Mouse (Mus musculus) left cerebral cortex, postnatal 10 days (tissue): ENCODE data around the gene Alk. TPM values are rescaled to one million over a fixed set of nuclear protein-coding genes. Genes with fewer than 3 reads are reported as not detected.

ENCODE experiments used
- DNase-seq, 2 experiments: peaks; one replicate each; pipeline ENCODE4 v3.0.0; 2021 to 2022; ENCODE audit warnings: low spot score in 2 of 2, mixed read lengths in 1 of 2; ENCODE audit errors: extremely low spot score in 1 of 2
- intact Hi-C: fragments of 180-260 bp; cut with DNase I; formaldehyde crosslinking; loops from one replicate; pipeline ENCODE4 v1.15.1; 2025
- total RNA-seq, 2 experiments: library from RNA; stranded (reverse); gene quantifications; 2 replicates each; pipeline ENCODE4 v1.2.3; 2021

Alk gene
- total RNA-seq, 2 experiments from 2014 or later: 8.3 to 9.1 TPM

DNA sequence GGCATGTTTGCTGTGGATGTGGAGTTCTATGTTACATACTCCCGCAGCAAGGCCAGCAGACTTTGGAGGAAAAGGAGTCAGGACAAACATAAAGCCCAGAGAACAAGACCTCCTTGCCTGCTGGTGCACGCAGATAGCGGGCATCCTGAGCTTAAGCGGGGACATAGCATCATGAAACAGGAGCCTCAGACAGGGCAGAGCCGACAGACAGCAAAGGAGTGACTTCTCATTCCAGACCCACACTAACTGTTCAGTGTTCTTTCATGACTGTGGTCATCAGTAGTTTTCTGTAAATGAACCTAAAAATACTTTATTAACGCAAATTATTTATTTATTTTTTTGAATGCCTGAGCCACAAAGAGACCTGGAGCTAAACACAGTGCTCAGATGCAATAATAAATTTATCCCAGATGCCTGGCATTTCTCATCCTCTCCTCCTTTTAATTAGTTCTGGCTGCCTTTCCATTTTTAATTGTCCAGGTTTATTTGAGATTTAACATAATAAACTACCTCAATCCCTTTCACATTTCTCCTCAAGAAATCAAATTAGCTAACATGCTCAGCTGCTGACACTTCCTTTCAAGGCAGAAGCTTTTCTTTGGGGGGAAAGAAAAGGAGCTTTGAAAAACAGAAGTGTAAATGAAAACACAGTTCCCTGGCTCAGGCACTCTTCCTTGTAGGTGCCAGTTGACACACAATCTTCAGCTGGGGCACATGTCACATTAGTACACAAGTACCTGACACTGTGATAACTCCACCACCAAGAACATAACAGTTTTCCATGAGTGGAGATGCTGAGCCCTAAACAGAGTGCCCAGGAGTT lies 311.8 kb downstream of the Alk start:
- DNase-seq: no peak
- intact Hi-C loops: no loop called here

DNA sequence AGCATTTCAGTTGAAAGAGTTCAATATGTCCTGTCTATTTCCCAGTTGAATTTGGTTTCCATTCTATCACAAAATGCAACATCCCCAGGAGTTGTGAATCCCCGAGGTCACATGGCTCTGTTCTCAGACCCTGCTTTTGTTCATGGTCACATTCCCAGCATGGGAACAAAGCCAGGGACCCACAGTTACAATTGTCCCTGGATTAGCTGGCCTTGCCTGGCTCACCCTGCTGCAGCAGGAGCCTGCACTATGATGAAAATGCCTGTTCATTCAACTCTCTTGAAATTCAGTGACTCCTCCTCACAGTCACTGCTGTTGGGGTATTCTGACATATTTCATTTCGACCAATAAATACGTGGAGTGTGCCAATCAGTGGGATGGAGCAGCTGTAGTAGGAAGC lies 318.5 kb downstream of the Alk start:
- DNase-seq: no peak
- intact Hi-C loops: no loop called here

DNA sequence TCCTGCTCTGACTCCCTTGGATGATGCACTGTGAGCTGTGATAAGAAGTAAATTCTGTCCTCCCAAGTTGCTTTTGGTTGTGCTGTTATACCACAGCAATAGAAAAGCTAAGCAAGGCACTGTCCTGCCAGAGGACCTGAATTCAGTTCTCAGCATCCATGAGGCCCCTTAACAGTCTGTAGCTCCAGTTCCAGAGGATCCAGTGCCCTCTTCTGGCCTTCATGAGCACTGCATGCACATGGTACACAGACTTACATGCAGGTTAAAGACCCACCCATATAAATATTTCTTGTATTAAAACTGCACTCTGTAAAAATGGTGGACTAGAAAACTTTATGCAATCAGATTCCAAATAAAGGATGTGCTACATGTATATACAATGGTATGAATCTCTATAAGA lies 326.1 kb downstream of the Alk start:
- no peak for DNase-seq
- intact Hi-C loops: no loop called here

DNA sequence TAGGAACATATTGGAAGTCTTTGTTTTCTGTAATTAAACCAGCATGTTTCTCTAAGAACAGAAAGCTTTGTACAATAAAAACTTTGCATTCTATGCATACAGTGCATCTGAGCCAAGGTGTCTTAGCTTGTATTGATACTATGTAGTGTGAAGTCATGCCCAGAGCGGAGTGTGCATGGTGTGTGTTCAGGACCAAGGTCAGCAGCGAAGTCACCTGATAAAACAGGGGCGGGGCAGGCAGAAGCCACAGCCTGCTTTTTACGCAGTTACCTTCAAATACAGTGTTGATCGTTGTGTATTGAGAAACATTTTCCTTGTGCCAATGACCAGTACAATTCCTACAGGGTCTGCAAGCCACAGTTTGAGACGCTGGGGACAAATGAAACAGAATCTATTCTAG lies 327.6 kb downstream of the Alk start:
- intact Hi-C loops: no loop called here
- DNase-seq: no peak

DNA sequence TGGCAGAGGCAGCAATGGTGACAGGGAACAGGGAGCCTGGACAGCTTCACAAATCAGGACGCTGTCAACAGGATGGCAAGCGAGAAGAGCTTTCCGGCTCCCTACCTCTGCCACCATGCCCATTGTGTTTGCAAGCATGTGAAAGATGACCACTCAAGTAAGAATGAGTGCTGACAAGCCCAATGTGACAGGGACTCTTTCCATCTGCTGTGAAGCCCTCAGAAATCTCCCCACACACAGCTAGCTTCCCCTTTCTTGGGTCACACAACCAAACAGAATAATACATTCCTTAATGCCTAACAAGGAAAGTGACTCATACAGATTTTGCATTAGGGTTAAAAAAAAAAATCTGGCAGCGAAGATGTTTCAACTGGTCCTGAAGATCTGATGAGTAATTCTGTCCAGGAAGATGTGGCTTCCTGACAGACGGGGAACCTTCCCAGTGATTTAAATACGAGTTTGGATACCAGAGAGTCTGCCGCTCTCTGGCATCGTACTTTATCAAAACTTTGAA lies 329.0 kb downstream of the Alk start:
- no peak for DNase-seq
- intact Hi-C loops: no loop called here

DNA sequence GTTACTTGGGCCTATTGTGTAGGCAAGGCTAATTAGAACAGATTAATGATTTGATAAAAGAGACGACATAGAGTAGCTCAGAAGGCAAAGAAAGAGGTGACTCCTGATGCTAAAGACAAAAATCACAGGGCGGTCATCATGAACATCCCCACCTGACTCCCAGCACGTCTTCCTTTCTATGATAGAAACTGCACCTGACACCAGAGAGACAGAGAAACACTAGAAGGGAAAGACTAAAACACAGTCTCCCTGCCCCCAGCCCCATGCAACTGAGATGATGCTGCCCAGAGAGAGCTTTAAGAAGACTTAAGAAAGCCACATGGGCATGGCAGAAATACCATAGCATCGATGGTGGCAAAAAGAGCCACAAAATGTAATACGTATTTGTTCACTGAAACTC lies 330.2 kb downstream of the Alk start:
- DNase-seq: no peak
- intact Hi-C loops: no loop called here

DNA sequence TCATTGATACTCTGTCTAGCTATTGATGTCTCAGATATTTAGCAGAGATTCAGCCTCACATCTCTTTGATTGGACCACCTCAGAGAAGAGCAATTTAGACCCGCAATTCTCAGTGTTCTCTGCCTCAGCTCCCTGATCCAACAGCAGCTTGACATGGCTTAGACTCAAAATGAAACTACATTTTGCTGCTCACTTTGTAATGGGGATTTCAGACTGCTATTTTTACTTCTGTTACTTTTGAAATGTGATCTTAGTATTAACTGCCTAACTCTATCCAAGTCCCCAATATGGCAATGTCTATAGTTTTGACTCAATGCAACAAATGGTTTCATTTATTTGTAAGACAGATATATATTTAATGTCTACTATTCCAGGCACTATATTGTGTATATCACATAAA lies 332.8 kb downstream of the Alk start:
- DNase-seq: no peak
- intact Hi-C loops: no loop called here

DNA sequence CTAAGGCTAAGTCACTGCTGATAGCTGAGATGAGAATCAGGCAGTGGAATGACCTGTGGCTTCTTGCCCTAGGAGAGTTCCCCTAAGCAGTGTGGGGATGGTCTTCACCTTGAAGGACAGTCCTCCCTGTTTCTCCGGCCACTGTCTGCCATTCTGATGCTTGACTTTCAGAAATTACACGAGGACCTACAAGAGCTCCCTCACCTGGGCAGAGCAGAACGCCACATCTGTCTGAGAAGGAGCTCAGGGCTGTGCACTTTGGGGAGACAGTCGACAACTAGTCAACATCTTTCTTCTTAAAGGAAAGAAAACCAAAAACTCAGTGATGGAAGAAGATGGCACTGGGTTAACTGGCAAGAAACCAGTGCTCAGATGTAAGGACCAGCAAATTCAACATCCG lies 335.9 kb downstream of the Alk start:
- intact Hi-C loops: no loop called here
- no peak for DNase-seq

DNA sequence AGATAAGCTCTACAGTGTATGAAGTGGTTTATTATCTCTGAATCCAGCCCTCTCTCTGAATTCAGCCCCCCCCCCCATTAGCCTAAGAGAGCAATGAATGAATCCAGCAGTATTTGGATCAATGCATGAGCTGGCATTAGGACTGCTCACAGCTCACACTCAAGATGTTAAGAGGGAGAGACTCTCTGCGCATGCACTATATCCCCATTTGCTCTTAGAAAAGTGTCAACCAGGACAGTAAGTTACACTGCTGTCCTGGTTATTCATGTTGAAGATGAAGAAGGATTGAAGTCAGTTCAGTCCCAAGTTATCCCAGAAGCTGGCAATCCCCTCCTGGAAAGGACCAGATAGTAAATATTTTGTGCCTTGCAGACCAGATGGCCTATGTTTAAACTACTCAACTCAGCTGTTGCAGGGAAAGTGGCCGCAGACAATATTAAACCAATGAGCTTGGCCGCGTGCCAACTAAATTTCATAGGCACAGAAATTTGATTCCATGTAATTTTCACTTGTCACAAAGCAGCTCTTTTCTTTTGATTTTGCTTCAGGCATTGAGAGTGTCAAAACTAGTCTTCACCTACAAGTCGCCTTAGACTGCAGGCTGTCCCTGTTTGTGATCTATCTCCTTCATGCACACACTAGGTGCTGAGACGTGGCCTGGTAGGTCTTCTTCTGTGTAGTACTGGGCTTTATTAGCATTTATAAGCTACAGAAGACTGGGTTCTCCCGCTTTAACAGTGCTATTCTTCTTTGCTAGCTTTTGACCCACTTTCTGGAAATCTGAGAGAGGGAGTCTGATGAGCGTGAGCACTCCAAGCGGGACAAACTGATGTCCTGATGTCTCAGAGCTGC lies 339.0 kb downstream of the Alk start:
- intact Hi-C loops: no loop called here
- peak; percentile 16 to 31 for DNase-seq

DNA sequence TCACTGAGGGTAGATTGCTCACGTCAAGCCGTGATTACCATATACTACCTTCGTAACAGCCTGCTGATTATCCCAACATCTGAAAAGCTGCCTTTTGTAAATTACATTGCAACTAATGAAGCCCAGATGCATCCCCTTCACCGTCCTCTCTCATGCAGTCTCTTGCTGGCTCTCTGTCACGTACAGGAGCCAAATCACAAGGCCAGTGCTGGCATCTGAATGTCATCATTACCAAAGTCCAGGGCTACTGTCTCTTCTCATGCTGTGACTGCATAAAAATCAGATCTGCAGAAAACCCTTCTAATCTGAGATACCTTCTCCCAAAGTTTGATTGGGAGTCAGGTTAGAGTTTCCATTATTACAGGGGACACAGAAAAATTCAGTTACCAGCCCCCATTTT lies 351.0 kb downstream of the Alk start:
- no peak for DNase-seq
- intact Hi-C loops: no loop called here

DNA sequence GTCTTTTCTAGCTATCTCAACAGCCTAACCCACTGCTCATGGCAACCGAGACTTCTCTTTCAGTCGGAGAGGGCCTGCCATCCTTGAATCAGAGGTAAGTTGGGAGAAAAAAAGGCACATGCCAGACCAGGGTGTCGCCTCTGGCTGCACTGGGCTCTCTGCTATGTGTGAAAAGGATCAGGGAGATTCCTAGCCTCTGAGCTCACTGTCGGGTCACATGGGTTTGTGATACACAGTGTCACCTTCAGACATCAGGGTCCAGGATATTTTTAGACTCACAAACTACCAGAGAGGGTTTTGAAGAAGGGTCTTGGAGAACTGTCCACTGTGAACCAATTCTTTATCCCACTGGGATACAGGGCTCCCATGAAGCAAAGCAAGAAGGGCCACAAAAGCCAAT lies 352.9 kb downstream of the Alk start:
- no peak for DNase-seq
- intact Hi-C loops: no loop called here

DNA sequence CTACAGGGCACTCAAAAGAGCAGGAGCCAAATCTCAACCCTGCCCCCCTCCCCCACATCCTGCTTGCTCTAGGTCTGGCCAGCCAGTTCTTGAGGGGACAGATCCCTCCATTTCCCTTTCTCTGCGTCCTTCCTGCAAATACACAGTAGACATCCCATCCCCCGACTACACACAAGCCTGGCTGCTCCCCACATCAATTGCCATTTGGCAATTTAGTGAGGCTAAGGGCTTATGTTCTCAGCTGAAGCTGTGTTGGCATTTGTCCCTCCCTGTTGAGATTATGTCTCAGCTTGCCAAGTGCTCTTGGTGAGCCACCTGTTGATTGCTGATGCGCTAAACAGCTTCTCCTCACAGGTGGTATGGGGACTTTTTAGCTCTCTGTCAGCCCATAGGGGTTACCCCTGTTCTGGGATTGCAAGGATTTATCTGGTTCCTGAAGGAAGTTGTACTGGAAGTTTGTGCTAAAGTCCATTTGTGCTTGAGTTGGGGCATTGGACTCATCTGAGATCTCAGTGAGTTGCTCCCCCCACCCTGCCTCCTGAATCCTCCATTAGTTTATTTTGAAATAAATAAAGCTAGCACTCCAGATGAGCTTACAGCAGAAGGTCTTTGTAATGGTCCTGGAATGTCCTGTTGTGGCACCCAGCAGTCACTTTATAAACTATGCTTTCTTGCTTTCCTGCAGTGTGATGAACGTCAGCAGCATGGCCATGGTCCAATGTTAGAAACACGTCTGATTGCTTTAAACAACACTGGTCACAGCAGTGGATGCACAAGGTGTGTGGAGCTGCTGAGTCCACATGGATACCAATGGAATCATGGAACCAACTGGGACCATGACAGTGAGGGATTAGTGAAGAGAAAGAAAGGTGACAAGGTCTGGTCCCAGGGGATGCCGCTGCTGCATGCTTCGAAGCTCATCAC lies 353.7 kb downstream of the Alk start:
- DNase-seq: no peak
- intact Hi-C loops: no loop called here

DNA sequence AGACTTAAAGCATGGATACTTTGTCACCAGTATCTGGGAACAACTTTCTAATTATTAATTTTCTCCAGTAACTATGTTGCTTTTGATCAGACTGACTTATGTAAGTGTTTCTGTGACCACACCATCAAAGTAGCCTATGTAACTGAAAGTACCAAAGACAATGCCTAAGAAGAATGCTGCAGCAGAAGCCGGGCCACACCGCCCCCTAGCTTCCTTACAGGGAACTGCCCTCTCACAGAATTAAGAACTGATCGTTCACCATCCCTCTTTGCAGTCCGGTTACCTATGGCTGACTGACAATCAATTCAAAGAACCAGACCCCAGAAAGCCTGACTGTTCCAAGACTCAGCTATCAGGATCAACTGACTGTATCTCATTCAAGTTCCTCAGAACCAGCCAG lies 362.4 kb downstream of the Alk start:
- DNase-seq: no peak
- intact Hi-C loops: loop anchor here (2.0 kb wide), 1 partner anchor 277 kb away; no protein-coding TSS in a partner anchor

DNA sequence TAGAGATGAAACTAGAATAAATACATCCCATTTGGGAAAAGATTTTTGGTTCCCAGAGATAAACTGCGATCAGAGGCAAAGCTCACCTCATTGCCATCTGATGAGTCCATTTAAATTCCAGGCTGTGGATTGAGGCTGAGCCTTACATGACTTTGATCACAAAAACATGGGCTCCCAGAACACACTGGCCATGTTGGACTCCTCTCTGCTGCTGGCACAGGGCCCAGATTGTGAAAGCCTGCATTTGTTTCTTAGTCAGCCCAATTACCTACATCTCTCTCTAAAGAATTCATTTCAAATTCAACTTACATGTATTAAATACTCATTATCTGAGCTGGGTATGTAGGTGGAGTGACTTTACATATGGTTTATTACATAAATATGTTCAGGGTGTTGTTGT lies 367.1 kb downstream of the Alk start:
- intact Hi-C loops: no loop called here
- peak; percentile 10 to 34 for DNase-seq

DNA sequence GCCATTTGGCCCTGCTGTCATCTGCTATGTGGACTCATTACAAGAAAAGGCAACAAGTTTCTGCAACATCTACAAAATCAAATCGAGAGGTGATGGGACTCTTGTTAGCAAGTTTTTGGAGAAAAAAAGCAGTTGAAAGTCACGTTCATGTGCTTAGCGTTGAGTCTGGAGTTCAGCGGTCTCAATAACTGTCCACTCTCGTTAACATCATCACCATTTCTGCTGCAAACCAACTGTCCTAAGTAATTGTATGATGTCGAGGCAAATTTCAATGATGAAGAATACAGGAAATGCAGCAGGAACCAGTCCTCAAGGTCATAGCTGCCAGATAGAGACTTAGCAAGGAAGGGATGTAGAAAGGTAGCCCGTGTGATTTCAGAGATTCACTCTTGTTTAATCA lies 373.5 kb downstream of the Alk start:
- intact Hi-C loops: no loop called here
- no peak for DNase-seq

DNA sequence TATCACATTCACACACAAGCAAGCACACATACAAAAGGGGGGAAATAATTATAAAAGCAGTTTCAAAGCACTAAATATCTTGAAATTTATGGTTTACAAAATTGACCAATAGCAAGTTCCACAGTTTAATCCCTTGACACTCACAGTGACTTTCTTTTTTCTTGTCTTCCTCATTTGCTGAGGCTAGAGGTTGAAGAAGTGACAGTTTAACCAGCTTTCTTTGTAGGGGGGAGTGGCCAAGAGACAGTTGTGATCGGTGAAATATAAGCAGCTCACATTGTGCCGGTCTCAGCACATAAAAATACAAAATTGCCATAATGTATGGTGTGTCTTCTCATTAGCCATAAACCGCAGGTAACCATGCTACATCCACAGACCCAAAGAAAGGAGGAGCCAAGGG lies 385.6 kb downstream of the Alk start:
- DNase-seq: no peak
- intact Hi-C loops: no loop called here

DNA sequence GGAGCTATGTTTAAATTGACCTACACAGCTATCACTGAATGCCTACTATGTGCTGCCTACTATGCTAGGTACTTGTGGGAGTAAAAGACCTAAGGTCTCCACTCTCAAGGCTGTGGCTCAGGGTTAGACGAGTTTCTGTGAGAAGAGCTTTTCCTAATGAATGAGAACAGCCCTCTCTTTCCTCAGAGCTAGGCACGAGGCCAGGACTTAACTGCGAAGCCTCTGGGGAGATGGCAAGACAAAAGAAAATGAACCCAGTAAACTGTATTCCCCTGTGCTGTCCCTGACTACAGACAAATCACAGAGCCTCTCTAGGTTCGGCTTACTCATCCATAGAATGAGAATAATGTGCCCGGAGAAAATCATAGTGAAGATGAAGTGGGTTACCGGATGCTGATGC lies 406.9 kb downstream of the Alk start:
- no peak for DNase-seq

DNA sequence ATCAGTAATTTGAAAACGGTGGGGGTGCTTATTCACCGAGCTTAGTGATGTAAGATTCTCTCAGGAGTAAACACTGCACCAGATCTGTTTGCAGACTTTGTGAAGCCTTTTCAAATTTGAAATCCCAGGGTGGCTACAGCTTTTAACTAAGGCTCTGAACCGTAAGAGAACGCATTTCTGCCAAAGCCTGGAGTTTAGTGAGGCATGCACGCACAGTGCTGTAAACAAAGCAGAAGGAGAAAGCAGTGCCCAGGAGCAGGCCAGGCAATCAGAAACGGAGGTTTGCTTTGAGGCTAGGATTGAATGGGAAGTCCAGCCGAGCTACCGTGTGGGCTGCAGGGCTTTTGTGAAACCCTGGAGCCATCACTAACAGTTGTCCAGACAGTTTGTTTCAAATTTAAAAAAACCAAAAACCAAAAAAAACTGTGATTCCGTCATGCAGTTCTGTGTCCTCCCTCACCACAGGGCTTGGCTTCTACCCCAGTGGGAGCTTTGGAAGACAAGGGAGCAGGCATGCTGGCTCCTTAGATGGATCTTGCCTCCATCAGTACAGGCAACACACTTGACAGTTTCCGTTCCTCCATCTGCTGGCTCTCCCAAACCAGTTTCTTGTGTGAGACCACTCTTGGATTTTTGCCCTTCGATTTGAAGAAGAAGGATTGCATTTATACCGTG lies 409.3 kb downstream of the Alk start:
- peak in 1 of 2 experiments; percentile 4 for DNase-seq

More for the DNA sequence above, 406.9 kb downstream of the Alk start:
- intact Hi-C loops: no loop called here

More for the DNA sequence above, 409.3 kb downstream of the Alk start:
- intact Hi-C loops: no loop called here
